Mouse (Mus musculus) large intestine, adult 2 months (tissue): Measurements from ENCODE around the gene Parp9. TPM values are rescaled to one million over a fixed set of nuclear protein-coding genes. Genes with fewer than 3 reads are reported as not detected.
"Not testable (repeated sequence)": the region's sequence is repeated elsewhere in the genome, so short reads cannot be mapped to it uniquely, and the experiment has no call there.

Experiments used
- DNase-seq: peaks from one replicate; pipeline ENCODE4 v3.0.0-alpha.2; 2012; ENCODE audit warnings: low read depth, low spot score
- WGBS: fragments of 180-500 bp; shearing (Covaris S2); methylation state at CpG from one replicate; pipeline ENCODE4 v1.1.7; 2018; 5-methylcytosine and 5-hydroxymethylcytosine counted together
- polyA plus RNA-seq: library from polyadenylated mRNA; depleted of rRNA; stranded (reverse); fragments of >200 nt; gene quantifications from 2 replicates; pipeline ENCODE4 v1.2.3, GENCODE M21; 2012; rRNA removed

Parp9 gene
- polyA plus RNA-seq, 1 experiment: 20.6 TPM

DNA sequence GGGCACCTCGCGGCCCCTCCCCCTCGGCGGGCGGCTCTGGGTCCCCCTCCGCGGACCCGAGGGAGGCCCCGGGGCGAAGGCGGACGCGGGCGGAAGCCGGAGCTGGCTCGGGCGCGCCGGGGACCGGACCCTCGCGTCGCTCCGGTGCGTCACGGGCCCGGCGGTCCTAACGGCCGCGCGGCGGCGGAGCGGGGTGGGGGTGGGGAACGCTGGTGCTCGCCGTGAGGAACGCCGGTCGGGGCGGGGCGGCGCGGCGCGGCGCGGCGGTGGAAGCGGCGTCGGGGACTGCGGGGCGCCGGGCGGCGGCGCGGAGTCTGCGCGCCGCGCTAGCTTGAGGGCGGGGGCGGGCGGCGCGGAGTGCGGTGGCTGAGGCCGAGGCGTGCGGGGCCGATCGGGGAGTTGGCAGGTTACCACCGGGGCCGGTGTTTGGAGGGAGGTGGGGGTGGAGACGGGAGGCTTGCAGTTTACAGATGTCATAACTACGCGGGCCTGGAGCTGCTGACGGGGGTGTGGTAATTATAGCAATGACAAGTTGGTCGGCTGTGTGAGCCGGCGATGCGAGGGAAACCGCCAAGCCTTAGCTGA, 45.3 kb downstream of the Parp9 start:
- DNase-seq: no peak
- WGBS: under 1% methylated on average over 72 of the region's 86 CpGs

- DNase-seq: no peak
- WGBS: 22% methylated on average over 3 of the region's 3 CpGs
Measured at GRCm38 (mm10) chr16:35984471-35984870, 46.2 kb downstream of the Parp9 start.

GRCm38 (mm10) chr16:35987930-35988329, 49.7 kb downstream of the Parp9 start:
- 24% methylated on average over 1 of the region's 1 CpGs for WGBS
- no peak for DNase-seq

DNA sequence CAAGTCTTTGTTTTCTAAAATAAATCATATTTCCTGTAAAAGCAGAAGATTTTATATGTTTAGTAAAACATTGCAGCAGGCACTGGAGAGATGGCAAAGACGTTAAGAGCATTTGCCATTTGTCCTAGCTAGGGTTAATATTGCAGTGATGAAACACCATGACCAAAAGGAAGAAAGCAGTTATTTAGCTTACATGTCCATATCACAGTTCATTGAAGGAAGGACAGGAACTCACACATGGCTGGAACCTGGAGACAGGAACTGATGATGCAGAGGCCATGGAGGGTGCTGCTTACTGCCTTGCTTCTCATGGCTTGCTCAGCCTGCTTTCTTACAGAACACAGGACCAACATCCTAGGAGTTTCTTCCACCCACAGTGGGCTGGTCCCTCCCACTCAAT, 54.1 kb downstream of the Parp9 start:
- no peak for DNase-seq
- WGBS: 65% methylated on average over 1 of the region's 1 CpGs

DNA sequence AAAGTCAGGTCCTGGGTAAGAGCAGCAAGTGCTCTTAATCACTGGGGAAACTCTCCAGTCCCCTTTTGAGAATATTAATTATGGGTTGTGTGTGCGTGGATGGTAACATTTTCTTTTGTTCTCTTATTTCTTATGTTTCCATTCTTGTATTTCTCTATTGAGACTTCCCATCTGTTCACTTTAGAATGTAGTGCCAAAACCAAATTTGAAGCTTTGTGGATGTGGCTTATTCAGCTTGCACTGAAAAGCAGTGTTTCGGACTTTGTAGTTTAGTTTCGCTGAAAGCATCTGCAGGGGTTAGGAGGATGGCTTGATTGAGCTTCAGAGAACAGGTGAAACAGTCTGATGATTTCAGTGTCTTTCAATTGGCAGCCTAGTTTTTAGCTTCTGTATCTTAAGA, 55.0 kb downstream of the Parp9 start:
- WGBS: 90% methylated on average over 3 of the region's 3 CpGs
- DNase-seq: no peak

- WGBS: 91% methylated on average over 4 of the region's 4 CpGs
- not testable (repeated sequence) for DNase-seq
Measured at GRCm38 (mm10) chr16:35998852-35999251, 60.6 kb downstream of the Parp9 start.

GRCm38 (mm10) chr16:36008396-36008795, 70.1 kb downstream of the Parp9 start:
- DNase-seq: no peak
- WGBS: 94% methylated on average over 3 of the region's 3 CpGs

DNA sequence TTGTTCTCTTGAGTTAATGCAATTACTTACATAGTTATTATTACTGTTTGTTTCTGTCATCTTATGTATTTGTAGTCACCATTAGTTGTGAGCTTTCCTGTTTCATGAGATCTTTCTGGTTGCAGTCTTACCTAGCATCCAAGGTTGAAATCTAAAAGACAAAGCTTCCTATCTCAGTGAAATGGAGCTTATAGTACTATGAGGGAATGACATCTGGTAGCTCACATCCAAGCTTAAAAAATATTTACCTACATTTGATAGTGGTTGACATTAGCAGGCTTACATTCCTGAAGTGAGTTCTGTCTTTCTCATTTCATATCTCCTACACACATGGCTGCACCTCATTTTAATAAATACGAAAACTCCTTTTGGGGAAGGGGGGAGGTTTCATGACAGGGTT, 78.1 kb downstream of the Parp9 start:
- 98% methylated on average over 1 of the region's 1 CpGs for WGBS
- no peak for DNase-seq

Other genes starting within 250 kb of the Parp9 start
- 32.3 and 38.1 TPM in 2 replicates for gene Dirc2, start 169.1 kb upstream of the Parp9 start, polyA plus RNA-seq
- gene Hspbap1, start 168.1 kb upstream of the Parp9 start, polyA plus RNA-seq: 4.7 and 6.0 TPM in 2 replicates
- 14.1 and 21.4 TPM in 2 replicates for gene Parp14, start 66.9 kb upstream of the Parp9 start, polyA plus RNA-seq
- 19.4 and 30.1 TPM in 2 replicates for gene Dtx3l, start 681 bp downstream of the Parp9 start, polyA plus RNA-seq
- gene Kpna1, start 40.3 kb downstream of the Parp9 start, polyA plus RNA-seq: 5.7 and 6.9 TPM in 2 replicates
- gene Wdr5b, start 102.7 kb downstream of the Parp9 start, polyA plus RNA-seq: 1.8 and 2.0 TPM in 2 replicates
- gene Fam162a, start 133.1 kb downstream of the Parp9 start, polyA plus RNA-seq: 39.6 and 43.6 TPM in 2 replicates
- 14.3 and 16.2 TPM in 2 replicates for gene Ccdc58, start 133.2 kb downstream of the Parp9 start, polyA plus RNA-seq
- not detected in 2 replicates for gene Csta1, start 192.8 kb downstream of the Parp9 start, polyA plus RNA-seq
- not detected in 2 replicates for gene Stfa2l1, start 218.3 kb downstream of the Parp9 start, polyA plus RNA-seq
- gene Gm5483, start 245.7 kb downstream of the Parp9 start, polyA plus RNA-seq: not detected in 2 replicates